Mouse (Mus musculus) urinary bladder, postnatal 10 days (tissue): ENCODE data around the gene Krt36.

Source experiments
- DNase-seq: peaks from one replicate; pipeline ENCODE4 v3.0.0; 2022; ENCODE audit warnings: low spot score

The Krt36 gene

GRCm38 (mm10) chr11:100088378-100089025 lies 16.9 kb downstream of the Krt36 start:
- DNase-seq: no peak

DNA sequence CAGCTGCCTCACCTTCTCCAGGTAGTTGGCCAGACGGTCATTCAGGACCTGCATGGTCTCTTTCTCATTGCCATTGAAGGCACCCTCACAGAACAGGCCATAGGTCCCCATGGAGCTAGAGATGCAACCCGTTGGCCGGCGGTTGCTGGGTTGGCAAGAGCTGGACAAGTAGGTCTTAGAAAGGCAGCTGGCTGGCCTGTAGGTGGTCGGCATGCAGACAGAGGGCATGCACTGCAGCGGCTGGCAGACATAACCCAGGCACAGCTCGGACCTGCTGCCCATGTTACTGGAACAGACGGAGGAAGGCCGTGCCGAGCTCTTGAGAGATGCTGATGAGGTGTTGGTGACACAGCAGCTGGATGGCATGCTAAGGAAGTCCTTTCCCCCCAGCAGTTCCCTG lies 17.6 kb downstream of the Krt36 start, which contains the start of gene Krt32:
Gene Krt32 (minus strand): TSS at position 366 of the 400 bp plus-strand sequence.
- DNase-seq: no peak

- DNase-seq: no peak
These were observed 31.6 kb downstream of the Krt36 start for GRCm38 (mm10) chr11:100073873-100074272.

DNA sequence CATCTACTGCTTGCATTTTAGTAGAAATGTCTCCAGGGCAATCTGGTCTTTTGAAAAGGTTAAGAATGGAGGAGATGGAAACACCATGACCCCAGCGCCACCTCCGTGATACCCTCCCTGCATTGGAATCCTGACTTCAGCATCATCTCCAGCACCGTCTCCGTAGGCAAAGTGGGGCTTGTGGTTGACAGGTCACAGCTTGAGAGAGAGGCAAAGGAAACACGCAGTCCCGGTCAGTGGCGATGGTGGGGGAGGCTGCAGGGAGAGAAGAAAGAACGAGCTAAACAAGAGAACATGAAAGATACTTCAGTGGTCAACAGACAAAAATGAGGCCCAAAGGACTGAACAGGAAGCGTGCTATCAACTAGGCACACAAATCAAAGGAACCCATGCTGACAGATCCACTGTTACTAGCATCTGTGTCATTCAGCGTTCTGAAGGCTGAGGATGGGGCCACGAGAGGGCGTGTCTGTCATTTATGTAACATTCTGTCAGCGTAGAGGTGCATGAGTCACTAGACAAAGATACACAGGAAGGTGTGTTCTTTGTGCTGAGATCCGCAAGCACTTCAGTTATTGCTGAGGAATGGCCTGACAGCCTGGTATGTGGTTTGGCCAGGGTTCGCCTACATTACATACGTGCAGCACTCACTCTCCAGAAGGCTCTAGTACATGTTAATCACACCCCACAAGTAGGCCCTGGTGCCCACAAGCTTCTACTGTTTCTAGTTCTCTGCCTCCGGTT lies 38.0 kb downstream of the Krt36 start:
- DNase-seq: no peak

GRCm38 (mm10) chr11:100066236-100067010 lies 39.0 kb downstream of the Krt36 start:
- no peak for DNase-seq

- DNase-seq: no peak
These were observed 46.6 kb downstream of the Krt36 start for GRCm38 (mm10) chr11:100058875-100059274.

- DNase-seq: no peak
These were observed 49.5 kb downstream of the Krt36 start for GRCm38 (mm10) chr11:100055686-100056655.
